ENCODE assay signal across 12 mouse cellular contexts in the genomic region with DNA sequence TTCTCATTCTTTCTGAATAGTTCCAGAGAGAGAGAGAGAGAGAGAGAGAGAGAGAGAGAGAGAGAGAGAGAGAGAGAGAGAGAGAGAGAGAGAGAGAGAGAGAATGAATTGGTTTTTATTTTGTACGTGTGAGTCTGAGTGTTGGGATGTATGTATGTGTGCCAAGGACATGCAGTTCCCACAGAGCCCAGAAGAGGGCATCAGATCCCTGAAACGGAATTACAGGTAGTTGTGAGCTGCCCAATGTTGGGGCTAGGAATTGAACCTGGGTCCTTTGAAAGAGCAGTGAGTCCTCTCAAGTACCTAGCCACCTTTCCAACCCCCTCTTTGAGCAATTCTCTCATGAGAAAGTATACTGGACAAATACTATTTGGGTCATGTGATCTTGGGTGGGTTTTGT.
DNase-seq lines count a peak whose midpoint lies in the region; ATAC-seq and TF ChIP-seq lines count a peak whose summit lies in the region.
"Had no signal": no experiment of that assay in that cellular context is flagged by ENCODE, and none has a peak within 500 bp of the region (broad histone marks: within the 10 kb centered on the region; RNA-seq: fewer than 3 reads in every experiment).

No protein-coding gene starts in this region.

- no peaks in the 10 kb centered on the region for H3K27me3 ChIP-seq in forebrain, postnatal 0 days (ENCODE audit: insufficient read depth, low read length)
- no peaks in the 10 kb centered on the region for H3K27me3 ChIP-seq in forebrain, embryonic 11.5 days (ENCODE audit: control insufficient read depth, insufficient read depth, low read length)
- H3K27me3 ChIP-seq in embryonic facial prominence, embryonic 10.5 days (replicated peaks; ENCODE audit: low read depth, poor library complexity, severe bottlenecking): no peaks in the 10 kb centered on the region
- H3K27me3 ChIP-seq: forebrain, embryonic 13.5 days; liver, embryonic 13.5 days had no signal

- intact Hi-C loops in left cerebral cortex, adult 2 months (cut with DNase I): loop anchor here (10.0 kb wide), 1 partner anchor 232 kb away; no protein-coding TSS in a partner anchor

- H3K36me3 ChIP-seq in forebrain, postnatal 0 days (ENCODE audit: insufficient read depth): no peaks in the 10 kb centered on the region
- no peaks in the 10 kb centered on the region for H3K36me3 ChIP-seq in forebrain, embryonic 11.5 days (ENCODE audit: control insufficient read depth, insufficient read depth, low read length)
- H3K36me3 ChIP-seq in embryonic facial prominence, embryonic 10.5 days (replicated peaks): no peaks in the 10 kb centered on the region
- H3K36me3 ChIP-seq: heart, embryonic 10.5 days; liver, embryonic 13.5 days had no signal

- peak; percentile 46; the same call in 1 of the 2 replicates for TF ChIP-seq CTCF in forebrain, postnatal 0 days (IDR thresholded peaks at IDR 0.05; ENCODE audit: low read depth)
- TF ChIP-seq CTCF in left cerebral cortex, adult 2 months (IDR thresholded peaks at IDR 0.05): peak; percentile 46

- no peak for ATAC-seq in forebrain, postnatal 0 days
- ATAC-seq in forebrain, embryonic 11.5 days (replicated peaks; ENCODE audit: low FRiP score): no peak
- ATAC-seq: forebrain, embryonic 13.5 days had no signal

- no peaks in the 10 kb centered on the region for H3K4me1 ChIP-seq in forebrain, postnatal 0 days (ENCODE audit: insufficient read depth)
- peaks cover 5% of the 10 kb centered on the region; the same call in 1 of the 2 replicates for H3K4me1 ChIP-seq in forebrain, embryonic 11.5 days (replicated peaks; ENCODE audit: control insufficient read depth, insufficient read depth, low read length)
- peaks cover 41% of the 10 kb centered on the region for H3K4me1 ChIP-seq in embryonic facial prominence, embryonic 10.5 days
- H3K4me1 ChIP-seq: liver, embryonic 13.5 days had no signal

- H3K4me3 ChIP-seq in forebrain, postnatal 0 days (ENCODE audit: low read depth, low read length): no peak overlapping the region
- no peak overlapping the region for H3K4me3 ChIP-seq in forebrain, embryonic 11.5 days (ENCODE audit: low read depth, low read length)
- no peak overlapping the region for H3K4me3 ChIP-seq in left cerebral cortex, adult 2 months
- H3K4me3 ChIP-seq in embryonic facial prominence, embryonic 10.5 days: no peak overlapping the region
- H3K4me3 ChIP-seq: forebrain, embryonic 13.5 days; heart, embryonic 10.5 days; liver, embryonic 13.5 days had no signal

- H3K9me3 ChIP-seq in forebrain, postnatal 0 days (ENCODE audit: low read length): no peaks in the 10 kb centered on the region
- H3K9me3 ChIP-seq in forebrain, embryonic 11.5 days (ENCODE audit: control insufficient read depth, low read length): no peaks in the 10 kb centered on the region
- no peaks in the 10 kb centered on the region for H3K9me3 ChIP-seq in embryonic facial prominence, embryonic 10.5 days
- H3K9me3 ChIP-seq: forebrain, embryonic 13.5 days; heart, embryonic 10.5 days had no signal

- no peak overlapping the region for H3K9ac ChIP-seq in forebrain, postnatal 0 days
- no peak overlapping the region for H3K9ac ChIP-seq in forebrain, embryonic 11.5 days (ENCODE audit: low read length)
- H3K9ac ChIP-seq: forebrain, embryonic 13.5 days; liver, embryonic 13.5 days had no signal

- no peak overlapping the region for H3K4me2 ChIP-seq in forebrain, postnatal 0 days (ENCODE audit: low read depth)
- H3K4me2 ChIP-seq in forebrain, embryonic 11.5 days (ENCODE audit: low read depth, low read length, severe bottlenecking): no peak overlapping the region
- H3K4me2 ChIP-seq: forebrain, embryonic 13.5 days; liver, embryonic 13.5 days had no signal

- WGBS in forebrain, postnatal 0 days: 51% methylated on average over 2 of the region's 2 CpGs
- WGBS in forebrain, embryonic 11.5 days: 54% methylated on average over 2 of the region's 2 CpGs
- WGBS in embryonic facial prominence, embryonic 10.5 days: 62% methylated on average over 2 of the region's 2 CpGs

- DNase-seq in forebrain, postnatal 0 days: no peak
- DNase-seq in forebrain, embryonic 11.5 days (ENCODE audit: low spot score): no peak
- DNase-seq in left cerebral cortex, adult 2 months (ENCODE audit: extremely low spot score in 1 of 2, low spot score in 2 of 2): no peak
- DNase-seq in left cerebral cortex, adult 8-10 months (ENCODE audit: low spot score in 2 of 2): no peak
- peak; percentile 70 for DNase-seq in ES-CJ7 (ENCODE audit: low read depth, low spot score)
- DNase-seq in cerebellum, postnatal 25 days: peak; percentile 63 to 73
- no peak for DNase-seq in embryonic facial prominence, embryonic 10.5 days (ENCODE audit: low spot score)
- no peak for DNase-seq in yolk sac, embryonic 10.5 days (ENCODE audit: low spot score)
- DNase-seq: embryo, embryonic 11 days; liver, embryonic 13.5 days had no signal

- H3K27ac ChIP-seq in forebrain, postnatal 0 days (ENCODE audit: low read depth, low read length): no peak overlapping the region
- no peak overlapping the region for H3K27ac ChIP-seq in forebrain, embryonic 11.5 days (ENCODE audit: low read depth, low read length)
- H3K27ac ChIP-seq in left cerebral cortex, adult 2 months: no peak overlapping the region
- no peak overlapping the region for H3K27ac ChIP-seq in embryonic facial prominence, embryonic 10.5 days (replicated peaks)
- H3K27ac ChIP-seq: forebrain, embryonic 13.5 days; heart, embryonic 10.5 days; liver, embryonic 13.5 days had no signal

Comparison
In these comparisons a context has a peak if more than half of its experiments do, and no peak if none do; other contexts are left out.
1. DNase-seq: peak in ES-CJ7 (single experiment) and cerebellum, postnatal 25 days (2 of 2); none in forebrain, postnatal 0 days (single experiment), forebrain, embryonic 11.5 days (single experiment), left cerebral cortex, adult 2 months (0 of 2), left cerebral cortex, adult 8-10 months (0 of 2), embryonic facial prominence, embryonic 10.5 days (single experiment) and yolk sac, embryonic 10.5 days (single experiment).